Mouse (Mus musculus) liver, postnatal 0 days (tissue): ENCODE measurements at regions not wholly inside any gene's neighbourhood (a gene's known extent, or its start where the extent isn't known, plus 50 kb on each side); places are given as distances from the start of the nearest gene placed in this dataset.

Source experiments
- CTCF ChIP-seq: sonication (generic); IDR thresholded peaks from 2 replicates; pipeline ENCODE4 v1.5.1; 2016; ENCODE audit warnings: antibody characterized with exemption, low read depth
- EP300 ChIP-seq: IDR thresholded peaks from 2 replicates; pipeline ENCODE4 v1.6.1; 2016; ENCODE audit warnings: antibody characterized with exemption, low read depth, mild to moderate bottlenecking

GRCm38 (mm10) chr12:61994294-61994693 lies 471.3 kb downstream of the Lrfn5 start:
- TF ChIP-seq CTCF (no peak), EP300 (no peak)
